Mouse (Mus musculus) bone marrow, adult 2 months (tissue): ENCODE results near the gene Igf2bp1. TPM values are rescaled to one million over a fixed set of nuclear protein-coding genes. Genes with fewer than 3 reads are reported as not detected.

ENCODE experiments used
- H3K27ac ChIP-seq: fragments of 200-500 bp; 2 replicates; pipeline ENCODE4 v1.5.1; 2012; ENCODE audit warnings: low read depth, mild to moderate bottlenecking, control low read depth, inconsistent platforms, low read length; ENCODE audit not compliant: control insufficient read depth, poor library complexity, insufficient read depth
- H3K4me1 ChIP-seq: fragments of 200-500 bp; 2 replicates; pipeline ENCODE4 v1.6.1; 2011; ENCODE audit warnings: low read length; ENCODE audit not compliant: control insufficient read depth, insufficient read depth
- H3K4me3 ChIP-seq: fragments of 200-500 bp; replicated peaks from 2 replicates; pipeline ENCODE3; 2011; ENCODE audit warnings: mild to moderate bottlenecking, low read depth, low read length, control low read depth; ENCODE audit not compliant: control insufficient read depth
- CTCF ChIP-seq: fragments of 200-500 bp; IDR thresholded peaks from 2 replicates; pipeline ENCODE4 v1.5.1; 2011; ENCODE audit warnings: low read length, control low read depth; ENCODE audit not compliant: control insufficient read depth, insufficient read depth
- POLR2A ChIP-seq: fragments of 200-500 bp; IDR thresholded peaks from 2 replicates; pipeline ENCODE4 v1.6.1; 2011; ENCODE audit warnings: low read depth, mild to moderate bottlenecking, control low read depth, low read length, borderline replicate concordance; ENCODE audit not compliant: control insufficient read depth
- WGBS: fragments of 180-500 bp; shearing (Covaris S2); methylation state at CpG from one replicate; pipeline ENCODE4 v1.1.7; 2018; 5-methylcytosine and 5-hydroxymethylcytosine counted together
- polyA plus RNA-seq: library from polyadenylated mRNA; stranded (reverse); fragments of >200 nt; gene quantifications from 2 replicates; pipeline ENCODE4 v1.2.4, GENCODE M21; 2011; ENCODE audit warnings: low replicate concordance; ENCODE audit not compliant: missing spikeins, insufficient read depth, insufficient read length

Gene Igf2bp1
- polyA plus RNA-seq, 1 experiment, result 19.8 TPM

- TF ChIP-seq POLR2A (no peak), CTCF (no peak)
- Histone ChIP-seq H3K4me3 (no peak overlapping the region), H3K27ac (no peak overlapping the region), H3K4me1 (peaks cover 3% of the 10 kb centered on the region)
- 50% methylated on average over 1 of the region's 1 CpGs for WGBS
Measured at GRCm38 (mm10) chr11:96038560-96038959, 32.8 kb upstream of the Igf2bp1 start.

GRCm38 (mm10) chr11:96037499-96037898, 31.8 kb upstream of the Igf2bp1 start:
- TF ChIP-seq POLR2A, result no peak
- TF ChIP-seq CTCF, result no peak

GRCm38 (mm10) chr11:96035133-96035532, 29.4 kb upstream of the Igf2bp1 start:
- Histone ChIP-seq H3K4me1 (peaks cover 3% of the 10 kb centered on the region), H3K4me3 (peak overlapping the region; percentile 97), H3K27ac (no peak overlapping the region)
- TF ChIP-seq POLR2A (no peak), CTCF (no peak)
- 9% methylated on average over 6 of the region's 6 CpGs for WGBS

More at GRCm38 (mm10) chr11:96037499-96037898, 31.8 kb upstream of the Igf2bp1 start:
- WGBS, result 74% methylated on average over 5 of the region's 5 CpGs
- peaks cover 3% of the 10 kb centered on the region for H3K4me1 ChIP-seq
- no peak overlapping the region for H3K27ac ChIP-seq
- H3K4me3 ChIP-seq, result no peak overlapping the region

DNA sequence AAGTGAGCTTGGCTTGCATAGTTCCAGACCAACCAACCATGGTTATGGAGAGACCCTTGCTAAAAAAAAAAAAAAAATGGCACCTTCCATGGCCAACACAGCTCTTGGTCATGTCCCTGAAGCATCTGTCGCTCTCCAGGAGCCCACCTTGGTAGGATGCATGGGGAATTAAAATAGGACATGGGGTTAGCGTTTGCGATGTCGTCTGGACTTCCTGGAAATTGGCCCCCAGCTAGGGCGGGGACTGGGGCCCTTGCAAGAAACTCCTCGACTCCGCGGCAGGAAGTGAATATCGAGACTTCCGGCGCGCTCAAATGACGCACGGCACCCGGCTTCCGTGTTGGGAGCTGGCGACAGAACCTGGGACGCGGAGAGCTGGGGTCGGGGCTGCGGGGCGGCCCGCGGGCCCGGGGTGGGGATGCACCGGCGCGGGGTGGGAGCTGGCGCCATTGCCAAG, 28.9 kb upstream of the Igf2bp1 start, which contains the start of gene Snf8:
Gene Snf8, plus strand, starts transcription at position 290 of the 457 bp plus-strand sequence.
- Histone ChIP-seq H3K4me1 (peaks cover 3% of the 10 kb centered on the region), H3K4me3 (peak within 1 kb of the TSS; percentile 97), H3K27ac (0 out of 2 replicates have a peak within 1 kb of the TSS, but pooled peaks have one; percentile 8)
- TF ChIP-seq POLR2A (peak; percentile 61; the same call in 1 of the 2 replicates), CTCF (no peak)
- 1% methylated on average over 29 of the region's 29 CpGs for WGBS

- 50% methylated on average over 8 of the region's 8 CpGs for WGBS
- peaks cover 3% of the 10 kb centered on the region for H3K4me1 ChIP-seq
- no peak for TF ChIP-seq POLR2A
- TF ChIP-seq CTCF, result no peak
- H3K27ac ChIP-seq, result no peak overlapping the region
- H3K4me3 ChIP-seq, result no peak overlapping the region
Measured at GRCm38 (mm10) chr11:96034116-96034515, 28.4 kb upstream of the Igf2bp1 start.

DNA sequence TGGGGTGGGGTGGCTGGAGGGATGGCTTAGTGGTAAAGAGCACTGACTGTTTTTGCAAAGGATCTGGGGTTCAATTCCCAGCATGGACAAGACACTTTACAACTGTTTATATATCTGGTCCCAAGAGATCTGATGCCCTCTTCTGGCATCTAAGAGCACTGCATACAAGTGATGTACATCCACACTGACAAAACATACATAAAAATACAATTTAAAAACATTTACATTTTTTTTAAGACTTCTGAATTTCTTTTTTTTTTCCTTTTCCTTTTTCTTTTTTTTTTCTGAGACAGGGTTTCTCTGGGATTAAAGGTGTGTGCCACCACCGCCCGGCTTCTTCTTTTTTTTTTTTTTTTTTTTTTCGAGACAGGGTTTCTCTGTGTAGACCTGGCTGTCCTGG, 27.5 kb upstream of the Igf2bp1 start:
- 95% methylated on average over 3 of the region's 3 CpGs for WGBS
- Histone ChIP-seq H3K27ac (no peak overlapping the region), H3K4me3 (no peak overlapping the region), H3K4me1 (peaks cover 3% of the 10 kb centered on the region)
- TF ChIP-seq POLR2A (no peak), CTCF (no peak)

DNA sequence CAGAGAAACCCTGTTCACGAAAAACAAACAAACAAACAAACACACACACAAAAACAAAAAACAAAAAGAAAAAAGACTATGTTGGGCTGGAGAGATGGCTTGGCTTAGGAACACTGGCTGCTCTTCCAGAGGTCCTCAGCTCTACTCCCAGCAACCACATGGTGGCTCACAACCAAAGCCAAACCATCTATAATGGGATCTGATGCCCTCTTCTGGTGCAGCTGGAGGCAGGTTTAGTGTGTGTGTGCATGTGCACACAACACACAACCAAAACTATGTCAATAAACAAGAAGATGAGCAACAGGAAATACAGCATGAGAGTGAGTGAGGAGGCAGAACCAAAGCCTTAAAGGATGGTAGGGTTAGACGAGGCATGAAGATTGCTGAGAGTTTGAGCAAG, 26.0 kb upstream of the Igf2bp1 start:
- TF ChIP-seq CTCF (no peak), POLR2A (no peak)
- WGBS, result 83% methylated on average over 2 of the region's 2 CpGs
- Histone ChIP-seq H3K4me1 (peaks cover 3% of the 10 kb centered on the region), H3K27ac (no peak overlapping the region), H3K4me3 (no peak overlapping the region)

GRCm38 (mm10) chr11:96030571-96030970, 24.8 kb upstream of the Igf2bp1 start:
- 81% methylated on average over 3 of the region's 3 CpGs for WGBS
- H3K4me1 ChIP-seq, result peaks cover 3% of the 10 kb centered on the region
- no peak overlapping the region for H3K27ac ChIP-seq
- no peak overlapping the region for H3K4me3 ChIP-seq
- TF ChIP-seq POLR2A, result no peak
- no peak for TF ChIP-seq CTCF

DNA sequence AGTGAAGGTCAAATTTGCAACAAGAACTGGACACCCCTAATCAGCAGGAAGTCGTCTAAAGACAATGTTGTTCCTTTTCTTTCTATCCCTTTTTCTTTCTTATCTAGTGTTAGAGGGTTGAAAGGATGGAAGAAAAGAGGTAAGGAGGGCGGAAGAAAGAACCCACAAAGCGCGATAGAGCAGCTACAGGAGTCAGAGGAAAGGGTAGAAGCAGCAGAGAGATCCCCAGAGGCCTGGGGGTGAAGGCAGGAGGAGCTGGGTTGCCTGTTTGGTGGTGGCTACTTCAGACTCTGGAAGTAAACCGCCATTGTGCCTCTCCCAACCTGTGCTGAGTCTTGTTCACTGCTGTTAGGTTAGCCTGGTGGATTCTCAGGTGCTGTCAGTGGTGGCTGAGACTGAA, 22.4 kb upstream of the Igf2bp1 start:
- WGBS, result 54% methylated on average over 5 of the region's 5 CpGs
- no peaks in the 10 kb centered on the region for H3K4me1 ChIP-seq
- no peak overlapping the region for H3K4me3 ChIP-seq
- H3K27ac ChIP-seq, result no peak overlapping the region
- TF ChIP-seq CTCF (no peak), POLR2A (no peak)
